Mouse (Mus musculus) 416B (cell line): ENCODE measurements around the gene Hspa5.
"Not testable (repeated sequence)": the region's sequence is repeated elsewhere in the genome, so short reads cannot be mapped to it uniquely, and the experiment has no call there.

Experiments used
- DNase-seq: peaks from one replicate; pipeline ENCODE4 v3.0.0; 2011; ENCODE audit warnings: low read depth

Hspa5 gene

GRCm38 (mm10) chr2:34771368-34772226 lies at the start of gene Hspa5:
Hspa5 (plus strand) TSS chr2:34771970.
- peak; percentile 100 for DNase-seq

DNA sequence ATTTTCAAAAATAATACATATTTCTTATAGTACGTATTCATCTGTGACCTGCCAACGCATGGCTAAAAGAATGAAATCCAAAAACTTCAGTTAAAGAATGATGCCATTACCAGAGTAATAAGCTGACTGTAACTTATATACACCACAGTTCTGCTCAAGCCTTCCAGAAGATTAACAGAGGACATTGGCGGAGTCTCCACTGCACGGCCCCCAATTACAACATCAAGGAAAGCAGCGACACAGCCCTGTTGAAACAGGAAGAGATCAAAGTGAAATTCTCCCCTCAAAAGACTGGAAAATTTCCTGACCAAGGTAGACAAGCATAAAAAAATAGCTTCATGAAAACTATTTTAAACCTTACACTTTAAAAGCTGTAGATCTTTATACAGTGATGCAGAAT lies 46.5 kb upstream of the Hspa5 start:
- peak; percentile 27 for DNase-seq

GRCm38 (mm10) chr2:34727045-34727728 lies 44.6 kb upstream of the Hspa5 start:
- DNase-seq = no peak

DNA sequence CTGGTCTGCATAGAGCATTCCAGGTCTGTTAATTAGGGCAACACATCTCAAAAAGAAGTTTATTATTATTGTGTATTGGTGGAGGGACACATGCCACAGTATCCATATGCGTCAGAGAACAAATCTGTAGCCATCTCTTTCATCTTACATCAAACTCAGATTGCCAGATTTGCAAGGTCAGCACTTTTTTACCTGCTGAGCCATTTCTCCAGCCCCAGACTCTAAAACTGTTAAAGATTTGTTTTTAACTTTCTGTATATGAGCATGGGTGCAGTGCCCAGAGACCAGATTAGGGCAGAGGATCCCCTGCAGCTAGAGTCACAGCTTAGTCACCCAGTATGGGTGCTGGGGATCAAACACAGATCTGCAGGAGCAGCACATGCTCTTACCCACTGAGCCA lies 35.1 kb upstream of the Hspa5 start:
- no peak for DNase-seq

GRCm38 (mm10) chr2:34737911-34738310 lies 33.9 kb upstream of the Hspa5 start:
- no peak for DNase-seq

- no peak for DNase-seq
These were observed 31.9 kb upstream of the Hspa5 start for GRCm38 (mm10) chr2:34739684-34740391.

DNA sequence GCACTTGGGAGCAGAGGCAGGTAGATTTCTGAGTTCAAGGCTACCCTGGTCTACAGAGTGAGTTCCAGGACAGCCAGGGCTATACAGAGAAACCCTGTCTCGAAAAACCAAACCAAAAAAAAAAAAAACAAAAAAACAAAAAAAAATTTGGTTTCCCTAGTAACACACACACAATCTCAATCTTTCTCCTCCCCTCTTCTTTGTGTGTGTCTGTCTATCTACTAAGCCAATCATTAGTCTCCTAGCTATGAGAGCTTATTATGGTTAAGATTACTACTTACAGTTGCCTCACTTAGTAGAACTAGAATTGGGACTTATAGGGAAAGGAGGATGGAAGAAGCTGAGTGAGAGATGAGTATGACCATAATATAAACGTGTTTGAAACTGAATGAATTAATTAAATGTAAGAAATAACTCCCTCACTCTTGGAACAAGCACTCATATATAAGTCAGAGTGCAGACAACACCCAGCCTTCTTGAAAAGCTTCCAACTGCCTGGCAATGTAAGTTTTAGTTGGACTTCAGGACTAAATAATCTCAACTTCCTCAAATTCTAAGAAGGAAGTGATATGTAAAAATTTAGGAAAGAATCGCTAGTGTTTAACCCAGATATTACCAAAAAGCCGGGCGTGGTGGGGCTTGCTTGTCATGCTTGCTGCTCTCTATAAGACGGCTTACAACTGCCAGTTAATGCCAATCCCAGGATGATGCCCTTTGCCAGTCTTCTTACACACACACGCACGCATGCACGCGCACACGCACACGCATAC lies 30.2 kb upstream of the Hspa5 start:
- peak; percentile 66 for DNase-seq

DNA sequence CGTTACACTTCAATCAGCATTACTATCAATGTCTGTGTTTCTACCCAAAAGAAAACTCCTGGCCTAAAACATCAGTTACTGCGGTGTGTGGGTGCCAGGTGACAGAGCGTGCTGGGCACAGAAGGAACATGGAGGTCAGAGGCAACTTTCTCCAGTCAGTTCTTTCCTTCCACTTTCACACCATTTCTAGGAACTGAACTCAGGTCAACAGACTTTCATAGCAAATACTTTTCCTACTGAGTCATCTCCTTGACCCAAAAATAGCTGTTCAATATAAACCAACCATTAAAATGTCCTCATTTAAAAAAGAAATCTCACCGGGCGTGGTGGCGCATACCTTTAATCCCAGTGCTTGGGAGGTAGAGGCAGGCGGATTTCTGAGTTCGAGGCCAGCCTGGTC lies 29.1 kb upstream of the Hspa5 start:
- DNase-seq = no peak

DNA sequence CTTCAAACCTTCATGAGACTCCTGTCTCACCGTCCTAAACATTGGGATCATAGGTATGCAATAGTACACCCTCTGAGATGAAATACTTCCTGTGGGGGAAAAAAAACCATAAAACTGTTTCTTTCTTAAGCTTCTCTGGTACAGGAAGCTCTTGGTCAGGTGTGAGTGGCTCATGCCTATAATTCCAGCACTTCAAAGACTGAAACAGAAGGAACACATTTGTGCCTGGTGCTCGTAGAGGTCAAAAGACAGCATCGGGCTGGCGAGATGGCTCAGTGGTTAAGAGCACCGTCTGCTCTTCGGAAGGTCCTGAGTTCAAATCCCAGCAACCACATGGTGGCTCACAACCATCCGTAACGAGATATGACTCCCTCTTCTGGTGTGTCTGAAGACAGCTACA lies 27.3 kb upstream of the Hspa5 start:
- peak; percentile 39 for DNase-seq

- no peak for DNase-seq
These were observed 26.1 kb upstream of the Hspa5 start for GRCm38 (mm10) chr2:34745673-34746072.

- no peak for DNase-seq
These were observed 23.3 kb upstream of the Hspa5 start for GRCm38 (mm10) chr2:34748479-34748878.

DNA sequence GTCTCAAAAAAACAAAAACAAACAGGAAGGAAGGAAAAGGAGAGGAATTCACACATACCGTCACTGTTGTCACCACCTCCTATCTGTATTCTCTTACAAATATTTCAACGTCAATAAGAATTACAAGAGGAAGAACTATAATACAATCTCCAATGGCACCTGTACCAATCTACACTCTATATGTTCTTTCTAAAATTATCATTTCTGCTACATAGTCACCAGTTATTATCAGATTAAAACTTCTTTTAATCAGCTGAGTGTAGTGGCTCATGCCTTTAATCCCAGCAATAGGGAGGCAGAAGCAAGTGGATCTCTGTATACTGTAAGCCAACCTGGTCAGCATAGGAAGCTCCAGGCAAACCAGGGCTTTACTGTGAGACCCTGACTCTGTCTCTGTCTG lies 21.5 kb upstream of the Hspa5 start:
- no peak for DNase-seq

- DNase-seq = peak; percentile 85
These were observed 17.8 kb upstream of the Hspa5 start for GRCm38 (mm10) chr2:34753811-34754550.

DNA sequence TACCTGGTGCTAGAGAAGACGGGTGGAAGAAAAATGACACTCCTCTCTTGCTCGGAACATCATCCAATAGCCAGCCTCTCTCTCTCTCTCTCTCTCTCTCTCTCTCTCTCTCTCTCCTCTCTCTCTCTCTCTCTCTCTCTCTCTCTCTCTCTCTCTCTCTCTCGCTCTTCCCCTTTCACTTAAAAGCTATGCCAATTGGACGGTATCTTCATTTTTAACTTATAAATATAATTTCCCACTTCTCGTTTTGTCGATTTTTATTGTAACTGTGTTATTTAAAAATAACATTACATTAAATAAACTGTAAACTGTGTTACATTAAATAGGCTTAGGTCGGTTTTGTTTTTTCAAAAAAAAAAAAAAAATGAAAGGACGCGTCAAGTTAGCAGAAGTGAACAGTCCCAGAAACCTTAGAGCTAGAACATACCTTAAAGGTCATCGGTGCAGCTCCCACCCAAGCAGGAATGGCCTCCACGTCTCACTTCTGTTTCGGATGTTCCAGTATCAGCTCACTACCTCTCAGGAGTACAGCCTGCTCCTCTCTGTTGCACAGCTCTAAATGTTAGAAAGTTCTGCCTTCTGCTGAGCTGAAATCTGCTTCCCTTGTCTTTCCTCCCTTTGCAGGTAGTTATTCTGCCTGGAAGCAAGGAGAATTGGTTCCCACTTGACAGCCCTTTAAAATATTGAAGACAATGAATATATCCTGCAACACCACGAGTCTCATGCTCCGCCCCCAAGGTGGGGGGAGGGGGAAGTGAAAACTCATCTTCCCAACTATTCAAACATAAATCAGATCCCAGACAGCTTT lies 17.0 kb upstream of the Hspa5 start, which contains the start of gene Gapvd1:
TSS of gene Gapvd1 (minus strand) at position 682 of the 808 bp plus-strand sequence.
- DNase-seq = peak; percentile 49

DNA sequence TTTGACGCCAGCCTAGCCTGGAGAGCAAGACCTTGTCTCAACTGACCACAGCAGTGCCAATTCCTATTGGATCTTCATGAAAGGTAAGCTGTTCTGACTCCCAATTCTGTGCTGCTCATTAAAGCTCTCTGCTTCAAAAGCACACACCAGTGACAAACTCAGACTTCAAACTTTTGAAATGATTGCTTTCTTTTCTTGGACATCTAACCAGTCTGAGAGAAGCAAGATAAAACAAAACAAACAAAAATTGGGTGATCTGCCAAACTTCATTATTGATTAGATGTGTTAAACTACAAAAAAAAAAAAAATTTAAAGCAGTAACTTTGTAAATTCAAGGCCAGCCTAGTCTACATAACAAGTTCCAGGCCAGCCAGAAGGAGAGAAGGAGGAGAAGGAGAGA lies 14.4 kb upstream of the Hspa5 start:
- DNase-seq = no peak

GRCm38 (mm10) chr2:34761272-34761671 lies 10.5 kb upstream of the Hspa5 start:
- not testable (repeated sequence) for DNase-seq

DNA sequence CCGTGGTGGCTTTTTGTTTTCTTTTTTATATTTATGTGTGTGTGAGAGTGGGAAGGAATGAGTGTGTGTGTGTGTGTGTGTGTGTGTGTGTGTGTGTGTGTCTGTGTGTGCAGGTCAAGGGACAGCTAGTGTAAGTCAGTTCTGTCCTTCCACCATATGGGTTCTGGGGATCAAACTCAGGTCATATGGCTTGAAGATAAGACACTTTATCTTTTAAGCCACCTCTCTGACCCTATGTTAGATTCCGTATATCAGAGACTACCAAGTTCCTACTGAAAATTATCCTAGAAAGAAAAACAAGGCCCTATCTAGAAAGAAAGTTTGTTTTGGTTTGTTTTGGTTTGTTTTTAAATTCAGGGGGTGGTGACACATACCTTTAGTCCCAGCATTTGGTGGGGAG lies 9.6 kb upstream of the Hspa5 start:
- DNase-seq = no peak

DNA sequence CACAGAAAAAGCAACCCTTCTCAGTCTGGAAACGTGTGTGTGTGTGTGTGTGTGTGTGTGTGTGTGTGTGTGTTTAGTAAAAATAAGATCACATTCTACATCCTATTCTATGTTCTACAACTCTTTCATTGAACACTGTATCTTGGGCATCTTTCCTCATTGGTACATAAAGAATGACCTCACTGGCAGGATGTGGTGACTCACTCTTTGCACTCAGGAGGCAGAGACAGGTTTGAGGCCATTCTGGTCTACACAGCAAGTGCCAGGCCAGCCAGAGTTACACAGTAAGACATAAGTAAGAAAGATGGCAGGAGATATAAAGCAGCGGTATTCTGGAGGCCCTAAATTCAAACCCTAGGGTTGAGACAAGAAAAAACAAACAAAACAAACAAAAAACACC lies 8.9 kb upstream of the Hspa5 start:
- peak; percentile 73 for DNase-seq

- DNase-seq = no peak
These were observed 7.0 kb upstream of the Hspa5 start for GRCm38 (mm10) chr2:34764801-34765200.

DNA sequence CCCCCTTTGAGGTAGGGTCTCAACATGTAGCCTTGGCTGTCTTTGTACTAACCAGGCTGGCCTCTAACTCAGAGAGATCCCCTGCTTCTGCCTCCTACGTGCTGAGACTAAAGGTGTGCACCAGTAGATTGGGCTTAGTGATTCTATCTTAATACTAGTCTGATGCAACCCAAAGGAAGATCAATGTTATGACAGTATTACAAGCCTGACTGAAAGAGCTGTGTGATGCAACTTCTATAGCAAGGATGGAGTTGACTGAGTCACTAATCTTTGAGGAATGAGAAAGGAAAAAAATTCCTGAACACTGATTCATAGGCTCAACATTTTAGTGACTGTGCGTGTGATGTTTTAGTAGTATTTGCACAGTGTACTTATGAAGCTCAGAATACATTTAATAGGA lies 1.7 kb upstream of the Hspa5 start:
- peak; percentile 60 for DNase-seq
